Mouse (Mus musculus) MEL (cell line): Measurements from ENCODE around the gene Rpa1. TPM values are rescaled to one million over a fixed set of nuclear protein-coding genes. Genes with fewer than 3 reads are reported as not detected.

ENCODE experiments used
- DNase-seq: peaks from one replicate; pipeline ENCODE4 v3.0.0; 2011; ENCODE audit warnings: low read depth, low spot score
- H3K27ac ChIP-seq: 2 replicates; pipeline ENCODE4 v1.5.1; 2012; ENCODE audit warnings: low read depth, mild to moderate bottlenecking, control low read depth, low read length, moderate library complexity; ENCODE audit not compliant: control insufficient read depth
- H3K27me3 ChIP-seq, 2 experiments: fragments of 150-350 bp in 1 of 2; sonication (generic) in 1 of 2; 2 replicates each; pipeline ENCODE4 v1.6.1; 2012; ENCODE audit warnings: low read length in 2 of 2, mild to moderate bottlenecking in 2 of 2, improper control_type of control experiment in 1 of 2, moderate library complexity in 1 of 2; ENCODE audit not compliant: insufficient read depth in 2 of 2, control insufficient read depth in 1 of 2
- H3K36me3 ChIP-seq, 2 experiments: 2 replicates each; pipeline ENCODE4 v1.6.1; 2012 to 2014; ENCODE audit warnings: low read length in 2 of 2, improper control_type of control experiment in 1 of 2, inconsistent platforms in 1 of 2, mild to moderate bottlenecking in 1 of 2; ENCODE audit not compliant: insufficient read depth in 2 of 2, control insufficient read depth in 1 of 2
- H3K4me1 ChIP-seq, 2 experiments: fragments of 150-350 bp in 1 of 2; sonication (generic) in 1 of 2; 2 replicates each; pipeline ENCODE4 v1.6.1; 2012; ENCODE audit warnings: low read length in 2 of 2, improper control_type of control experiment in 1 of 2, mild to moderate bottlenecking in 1 of 2; ENCODE audit not compliant: insufficient read depth in 2 of 2, control insufficient read depth in 1 of 2
- H3K4me3 ChIP-seq, 2 experiments: fragments of 150-350 bp in 1 of 2; sonication (generic) in 1 of 2; 2 replicates each; pipeline ENCODE4 v1.5.1; 2012; ENCODE audit warnings: low read depth in 2 of 2, low read length in 2 of 2, mild to moderate bottlenecking in 2 of 2, moderate library complexity in 2 of 2, control low read depth in 1 of 2, improper control_type of control experiment in 1 of 2; ENCODE audit not compliant: control insufficient read depth in 1 of 2, insufficient read depth in 1 of 2
- H3K79me2 ChIP-seq: 2 replicates; pipeline ENCODE4 v1.6.1; 2012; ENCODE audit warnings: mild to moderate bottlenecking, low read length, moderate library complexity; ENCODE audit not compliant: control insufficient read depth, poor library complexity, insufficient read depth
- H3K9ac ChIP-seq: 2 replicates; pipeline ENCODE4 v1.6.1; 2012; ENCODE audit warnings: low read depth, mild to moderate bottlenecking, control low read depth, low read length, moderate library complexity; ENCODE audit not compliant: control insufficient read depth, poor library complexity, severe bottlenecking
- H3K9me3 ChIP-seq: fragments of 150-350 bp; sonication (generic); replicated peaks from 2 replicates; pipeline ENCODE4 v1.6.1; 2012; ENCODE audit warnings: mild to moderate bottlenecking, low read length, improper control_type of control experiment, moderate library complexity; ENCODE audit not compliant: insufficient read depth
- EP300 ChIP-seq, 2 experiments: IDR thresholded peaks; 2 replicates each; pipeline ENCODE4 v1.6.1; 2011; ENCODE audit warnings: improper control_type of control experiment in 2 of 2, low read length in 2 of 2, low read depth in 1 of 2, mild to moderate bottlenecking in 1 of 2
- GABPA ChIP-seq: IDR thresholded peaks from 2 replicates; pipeline ENCODE4 v1.6.1; 2012; ENCODE audit warnings: low read depth, mild to moderate bottlenecking, inconsistent platforms, low read length, improper control_type of control experiment, moderate library complexity
- HCFC1 ChIP-seq: IDR thresholded peaks from 2 replicates; pipeline ENCODE4 v1.6.1; 2012; ENCODE audit warnings: low read depth, mild to moderate bottlenecking, inconsistent platforms, low read length, improper control_type of control experiment, moderate library complexity
- JUND ChIP-seq: IDR thresholded peaks from 2 replicates; pipeline ENCODE4 v1.6.1; 2011; ENCODE audit warnings: low read depth, mild to moderate bottlenecking, improper control_type of control experiment, low read length
- MXI1 ChIP-seq: IDR thresholded peaks from 2 replicates; pipeline ENCODE4 v1.6.1; 2011; ENCODE audit warnings: mild to moderate bottlenecking, low read depth, low read length, improper control_type of control experiment
- MYC ChIP-seq: IDR thresholded peaks from 2 replicates; pipeline ENCODE4 v1.6.1; 2011; ENCODE audit warnings: low read depth, mild to moderate bottlenecking, low read length, improper control_type of control experiment, moderate library complexity
- POLR2A ChIP-seq, 2 experiments: IDR thresholded peaks; 2 replicates each; pipeline ENCODE4 v1.6.1; 2011 to 2012; ENCODE audit warnings: low read length in 2 of 2, mild to moderate bottlenecking in 2 of 2, control low read depth in 1 of 2, improper control_type of control experiment in 1 of 2, low read depth in 1 of 2, moderate library complexity in 1 of 2; ENCODE audit not compliant: control insufficient read depth in 1 of 2, insufficient read depth in 1 of 2, poor library complexity in 1 of 2
- POLR2AphosphoS2 ChIP-seq: IDR thresholded peaks from 2 replicates; pipeline ENCODE4 v1.6.1; 2011; ENCODE audit warnings: low read length, improper control_type of control experiment
- POLR2AphosphoS5 ChIP-seq: IDR thresholded peaks from 2 replicates; pipeline ENCODE4 v1.6.1; 2012; ENCODE audit warnings: low read depth, borderline replicate concordance, mild to moderate bottlenecking, inconsistent platforms, low read length, moderate library complexity, mixed read lengths
- RAD21 ChIP-seq: IDR thresholded peaks from 2 replicates; pipeline ENCODE4 v1.6.1; 2011; ENCODE audit warnings: mild to moderate bottlenecking, low read depth, low read length, improper control_type of control experiment
- SMC3 ChIP-seq: IDR thresholded peaks from 2 replicates; pipeline ENCODE4 v1.6.1; 2011; ENCODE audit warnings: low read depth, low read length, improper control_type of control experiment
- TAL1 ChIP-seq: IDR thresholded peaks from 2 replicates; pipeline ENCODE4 v1.6.1; 2012; ENCODE audit warnings: mild to moderate bottlenecking, inconsistent platforms, low read length, moderate library complexity, mixed read lengths
- TCF12 ChIP-seq: IDR thresholded peaks from 2 replicates; pipeline ENCODE4 v1.6.1; 2014; ENCODE audit warnings: low read depth, mild to moderate bottlenecking, inconsistent platforms, low read length, improper control_type of control experiment, moderate library complexity
- UBTF ChIP-seq: IDR thresholded peaks from 2 replicates; pipeline ENCODE4 v1.6.1; 2012; ENCODE audit warnings: low read depth, mild to moderate bottlenecking, inconsistent platforms, low read length, improper control_type of control experiment, moderate library complexity, borderline replicate concordance; ENCODE audit not compliant: insufficient read depth
- USF2 ChIP-seq, 2 experiments: IDR thresholded peaks; 2 replicates each; pipeline ENCODE4 v1.6.1; 2011 to 2012; ENCODE audit warnings: improper control_type of control experiment in 2 of 2, low read length in 2 of 2, borderline replicate concordance in 1 of 2, inconsistent platforms in 1 of 2, low read depth in 1 of 2, mild to moderate bottlenecking in 1 of 2; ENCODE audit not compliant: insufficient read depth in 1 of 2
- ZMIZ1 ChIP-seq: IDR thresholded peaks from 2 replicates; pipeline ENCODE4 v1.6.1; 2012; ENCODE audit warnings: low read depth, mild to moderate bottlenecking, inconsistent platforms, low read length, improper control_type of control experiment, moderate library complexity
- ZNF384 ChIP-seq: IDR thresholded peaks from 2 replicates; pipeline ENCODE4 v1.6.1; 2012; ENCODE audit warnings: low read depth, mild to moderate bottlenecking, inconsistent platforms, low read length, improper control_type of control experiment
- polyA plus RNA-seq, 2 experiments: library from polyadenylated mRNA; stranded (reverse) in 1 of 2; unstranded in 1 of 2; fragments of >175 nt in 1 of 2; fragments of >200 nt in 1 of 2; gene quantifications; 2 replicates each; pipeline versions ENCODE4 v1.2.1 to v1.2.4; 2012; ENCODE audit warnings: low replicate concordance in 2 of 2, low read depth in 1 of 2; ENCODE audit not compliant: insufficient read length in 2 of 2, insufficient read depth in 1 of 2, missing spikeins in 1 of 2
- total RNA-seq: library from RNA; depleted of rRNA; stranded (reverse); fragments of 300-350 nt; gene quantifications from 2 replicates; pipeline ENCODE4 v1.2.3, GENCODE M21; 2012

Gene Rpa1
- total and polyA plus RNA-seq, 3 experiments = 179 to 481 (median 242) TPM

DNA sequence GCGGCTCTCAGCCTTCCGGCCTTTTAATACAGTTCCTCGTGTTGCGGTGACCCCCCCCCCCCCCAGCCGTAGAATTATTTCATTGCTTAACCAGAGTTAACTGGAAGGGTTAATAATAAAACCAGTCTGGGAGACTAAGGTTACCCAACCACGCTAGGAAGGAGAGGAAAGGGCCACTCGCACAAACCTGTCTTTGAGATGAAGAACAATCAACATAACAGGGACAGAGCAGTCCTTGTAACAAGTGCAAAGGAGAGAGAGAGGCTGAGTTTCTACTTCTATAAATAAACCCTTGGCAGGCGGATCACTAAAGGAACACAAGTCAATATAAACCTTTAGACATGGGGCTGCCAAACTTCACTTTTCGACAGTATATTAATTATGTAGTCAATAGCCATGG, 50.5 kb downstream of the Rpa1 start:
- DNase-seq = no peak
- H3K79me2 ChIP-seq = no peaks in the 10 kb centered on the region
- no peak overlapping the region for H3K27ac ChIP-seq
- TF ChIP-seq GABPA (no peak), USF2 (IDR thresholded peaks at IDR 0.05; ENCODE audit: borderline replicate concordance in 1 of 2, insufficient read depth in 1 of 2, low read depth in 1 of 2, low read length in 2 of 2) (no peak), SMC3 (no peak), TCF12 (no peak), EP300 (IDR thresholded peaks at IDR 0.05; ENCODE audit: low read depth in 1 of 2, low read length in 2 of 2) (no peak), RAD21 (no peak), MXI1 (no peak), ZMIZ1 (no peak), JUND (no peak), ZNF384 (no peak), MYC (no peak), TAL1 (no peak)
- TF ChIP-seq, all 39 proteins: peak for 0
- peaks cover 10 to 26% of the 10 kb centered on the region in 2 experiments for H3K4me1 ChIP-seq
- H3K27me3 ChIP-seq = no peaks in the 10 kb centered on the region
- no peaks in the 10 kb centered on the region for H3K9me3 ChIP-seq
- H3K9ac ChIP-seq = no peak overlapping the region
- H3K4me3 ChIP-seq = no peak overlapping the region
- peaks cover 12 to 17% of the 10 kb centered on the region in 2 experiments for H3K36me3 ChIP-seq

- no peak for DNase-seq
- Histone ChIP-seq H3K4me3 (no peak overlapping the region), H3K9me3 (no peaks in the 10 kb centered on the region), H3K9ac (no peak overlapping the region), H3K27ac (no peak overlapping the region), H3K27me3 (no peaks in the 10 kb centered on the region), H3K79me2 (no peaks in the 10 kb centered on the region), H3K4me1 (peaks cover 10 to 26% of the 10 kb centered on the region in 2 experiments), H3K36me3 (peaks cover 7 to 17% of the 10 kb centered on the region in 2 experiments)
- TF ChIP-seq USF2 (IDR thresholded peaks at IDR 0.05; ENCODE audit: borderline replicate concordance in 1 of 2, insufficient read depth in 1 of 2, low read depth in 1 of 2, low read length in 2 of 2) = no peak
- no peak for TF ChIP-seq MXI1
- no peak; the same call in 1 of the 2 replicates for TF ChIP-seq POLR2AphosphoS2
- TF ChIP-seq UBTF = no peak
- no peak for TF ChIP-seq TAL1
- TF ChIP-seq HCFC1 = no peak
- TF ChIP-seq POLR2AphosphoS5 = no peak
- TF ChIP-seq SMC3 = no peak
- TF ChIP-seq POLR2A (IDR thresholded peaks at IDR 0.05; ENCODE audit: control insufficient read depth in 1 of 2, insufficient read depth in 1 of 2, low read depth in 1 of 2, low read length in 2 of 2, poor library complexity in 1 of 2) = no peak
Measured at GRCm38 (mm10) chr11:75296406-75297005, 51.6 kb downstream of the Rpa1 start.
